Mouse (Mus musculus) neutrophil, adult 65 days (primary cell): Measurements from ENCODE around the gene Zyx. TPM values are rescaled to one million over a fixed set of nuclear protein-coding genes. Genes with fewer than 3 reads are reported as not detected.

Source experiments
- total RNA-seq: library from RNA; stranded (reverse); gene quantifications from 2 replicates; pipeline ENCODE4 v1.2.4, GENCODE M21; 2023

The Zyx gene
- total RNA-seq: 756 and 770 TPM in 2 replicates

GRCm38 (mm10) chr6:42349426-42350020, at the start of gene Zyx:
Gene Zyx, plus strand, starts transcription at chr6:42349630.

GRCm38 (mm10) chr6:42324482-42325267, 24.8 kb upstream of the Zyx start, which contains the start of gene Fam131b:
Gene Fam131b, minus strand, starts transcription at chr6:42324643.

GRCm38 (mm10) chr6:42372816-42373547, 23.6 kb downstream of the Zyx start, which contains the start of gene Epha1:
Gene Epha1, minus strand, starts transcription at chr6:42373268.

GRCm38 (mm10) chr6:42399938-42400337, 50.5 kb downstream of the Zyx start, which contains the start of gene Tas2r143:
Gene Tas2r143, plus strand, starts transcription at chr6:42400238.

GRCm38 (mm10) chr6:42405134-42405533, 55.7 kb downstream of the Zyx start, which contains the start of gene Tas2r135:
Gene Tas2r135, plus strand, starts transcription at chr6:42405434.

Other genes starting within 250 kb of the Zyx start
- not detected in 2 replicates for gene Tas2r139, start 208.7 kb upstream of the Zyx start, total RNA-seq
- not detected in 2 replicates for gene Tas2r144, start 134.3 kb upstream of the Zyx start, total RNA-seq
- 4.0 and 4.5 TPM in 2 replicates for gene Gstk1, start 103.7 kb upstream of the Zyx start, total RNA-seq
- not detected in 2 replicates for gene Tmem139, start 87.7 kb upstream of the Zyx start, total RNA-seq
- gene Casp2, start 84.6 kb upstream of the Zyx start, total RNA-seq: 65.5 and 97.9 TPM in 2 replicates
- 0.11 and 0.32 TPM in 2 replicates for gene Clcn1, start 62.9 kb upstream of the Zyx start, total RNA-seq
- gene Fam131b, start 25.0 kb upstream of the Zyx start, total RNA-seq: not detected in 2 replicates
- gene Epha1, start 23.6 kb downstream of the Zyx start, total RNA-seq: 0.44 and 0.45 TPM in 2 replicates
- gene Tas2r143, start 50.6 kb downstream of the Zyx start, total RNA-seq: 4.8 and 7.0 TPM in 2 replicates
- 4.3 and 9.0 TPM in 2 replicates for gene Tas2r135, start 55.8 kb downstream of the Zyx start, total RNA-seq
- gene Tas2r126, start 84.9 kb downstream of the Zyx start, total RNA-seq: 1.6 and 1.7 TPM in 2 replicates
- gene Olfr458, start 115.6 kb downstream of the Zyx start, total RNA-seq: not detected in 2 replicates
- gene Olfr457, start 126.7 kb downstream of the Zyx start, total RNA-seq: not detected in 2 replicates
- gene Olfr456, start 137.6 kb downstream of the Zyx start, total RNA-seq: not detected in 2 replicates
- gene Olfr455, start 198.0 kb downstream of the Zyx start, total RNA-seq: not detected in 2 replicates
- not detected in 2 replicates for gene Tcaf3, start 248.1 kb downstream of the Zyx start, total RNA-seq